Mouse (Mus musculus) megakaryocyte progenitor cell, adult 5-6 weeks (primary cell): ENCODE data around the gene Aldh9a1. TPM values are rescaled to one million over a fixed set of nuclear protein-coding genes. Genes with fewer than 3 reads are reported as not detected.

Source experiments
- total RNA-seq, 2 experiments: library from RNA; stranded (forward) in 1 of 2; stranded (reverse) in 1 of 2; fragments of 157-497, 149-512 nt in 1 of 2; fragments of 200-1000 nt in 1 of 2; gene quantifications; 2 replicates each; pipeline versions ENCODE4 v1.2.3 to v1.2.4; 2015 to 2017

Aldh9a1 gene
- total RNA-seq, 2 experiments from 2014 or later, result 36.3 to 43.1 TPM

Other genes with a start within 250 kb of the Aldh9a1 start
- 228 and 234 TPM in 2 replicates for gene Uck2, start 64.7 kb upstream of the Aldh9a1 start, total RNA-seq (2015)
- gene Uck2, start 64.7 kb upstream of the Aldh9a1 start, total RNA-seq (2017), result 234 and 288 TPM in 2 replicates
- gene Tmco1, start 41.6 kb upstream of the Aldh9a1 start, total RNA-seq (2015), result 168 and 183 TPM in 2 replicates
- gene Tmco1, start 41.6 kb upstream of the Aldh9a1 start, total RNA-seq (2017), result 176 and 178 TPM in 2 replicates
- gene Mgst3, start 43.9 kb downstream of the Aldh9a1 start, total RNA-seq (2015), result 14.0 and 16.5 TPM in 2 replicates
- gene Mgst3, start 43.9 kb downstream of the Aldh9a1 start, total RNA-seq (2017), result 11.8 and 18.1 TPM in 2 replicates
- not detected in 2 replicates for gene Lrrc52, start 116.8 kb downstream of the Aldh9a1 start, total RNA-seq (2015)
- gene Lrrc52, start 116.8 kb downstream of the Aldh9a1 start, total RNA-seq (2017), result not detected in 2 replicates
- gene Rxrg, start 248.4 kb downstream of the Aldh9a1 start, total RNA-seq (2015), result not detected in 2 replicates
- 0.10 TPM in 1 of 2 replicates, not detected in the other for gene Rxrg, start 248.4 kb downstream of the Aldh9a1 start, total RNA-seq (2017)